Mouse (Mus musculus) kidney, embryonic 14.5 days (tissue): Measurements from ENCODE around the gene Rnf39. TPM values are rescaled to one million over a fixed set of nuclear protein-coding genes. Genes with fewer than 3 reads are reported as not detected.

ENCODE experiments used
- ATAC-seq: fragments of 200-750 bp; cut with Nextera tagmentation; 2 replicates; pipeline ENCODE4 v1.8.0; 2017; ENCODE audit warnings: moderate number of reproducible peaks, mild to moderate bottlenecking, moderate TSS enrichment, moderate library complexity; ENCODE audit not compliant: low FRiP score, low TSS enrichment
- H3K27ac ChIP-seq: fragments of 300-500 bp; sonication (generic); 2 replicates; pipeline ENCODE4 v1.5.1; 2014; ENCODE audit warnings: low read depth, mild to moderate bottlenecking, low read length, moderate library complexity, mixed read lengths
- H3K27me3 ChIP-seq: fragments of 300-500 bp; sonication (generic); 2 replicates; pipeline ENCODE4 v1.6.1; 2014; ENCODE audit warnings: mild to moderate bottlenecking, low read length; ENCODE audit not compliant: control insufficient read depth, insufficient read depth
- H3K36me3 ChIP-seq: fragments of 300-500 bp; sonication (generic); 2 replicates; pipeline ENCODE4 v1.6.1; 2014; ENCODE audit warnings: low read length, mixed read lengths; ENCODE audit not compliant: control insufficient read depth, insufficient read depth
- H3K4me1 ChIP-seq: fragments of 300-500 bp; sonication (generic); 2 replicates; pipeline ENCODE4 v1.6.1; 2014; ENCODE audit warnings: low read length, mixed read lengths; ENCODE audit not compliant: control insufficient read depth, insufficient read depth
- H3K4me2 ChIP-seq: fragments of 300-500 bp; sonication (generic); replicated peaks from 2 replicates; pipeline ENCODE4 v1.6.1; 2014; ENCODE audit warnings: low read depth, mild to moderate bottlenecking, low read length
- H3K4me3 ChIP-seq: fragments of 300-500 bp; sonication (generic); 2 replicates; pipeline ENCODE4 v1.5.1; 2014; ENCODE audit warnings: mild to moderate bottlenecking, low read length
- H3K9ac ChIP-seq: fragments of 300-500 bp; sonication (generic); 2 replicates; pipeline ENCODE4 v1.6.1; 2014; ENCODE audit warnings: low read depth, mild to moderate bottlenecking, low read length, moderate library complexity
- H3K9me3 ChIP-seq: fragments of 300-500 bp; sonication (generic); 2 replicates; pipeline ENCODE4 v1.6.1; 2016; ENCODE audit warnings: low read length; ENCODE audit not compliant: control insufficient read depth
- WGBS: fragments of 180-500 bp; shearing (Covaris S2); extraction: QIAGEN DNeasy Blood & Tissue Kit; methylation state at CpG from one replicate; pipeline ENCODE4 v1.1.7; 2014; 5-methylcytosine and 5-hydroxymethylcytosine counted together
- polyA plus RNA-seq: library from polyadenylated mRNA; unstranded; fragments of >200 nt; fragmentation: Nextera tagmentation; extraction: Ambion mirVana; gene quantifications from 2 replicates; pipeline ENCODE4 v1.2.1, GENCODE M21; 2014

Gene Rnf39
- 0.22 and 0.37 TPM in 2 replicates for polyA plus RNA-seq

GRCm38 (mm10) chr17:36942791-36943471 is at the start of gene Rnf39:
Rnf39 (plus strand) TSS chr17:36942918.
- H3K36me3 ChIP-seq: no peaks in the 10 kb centered on the region
- H3K27me3 ChIP-seq: peaks cover 55% of the 10 kb centered on the region
- H3K9ac ChIP-seq: peak within 1 kb of the TSS; percentile 42; the same call in 1 of the 2 replicates
- peaks cover 5% of the 10 kb centered on the region for H3K4me1 ChIP-seq
- ATAC-seq: peak; percentile 24; the same call in 1 of the 2 replicates
- H3K4me2 ChIP-seq: peak within 1 kb of the TSS; percentile 58
- no peak within 1 kb of the TSS for H3K27ac ChIP-seq
- under 1% methylated on average over 48 of the region's 59 CpGs for WGBS
- H3K4me3 ChIP-seq: peak within 1 kb of the TSS; percentile 37
- H3K9me3 ChIP-seq: no peaks in the 10 kb centered on the region

GRCm38 (mm10) chr17:36893387-36893786 is 49.3 kb upstream of the Rnf39 start:
- Histone ChIP-seq H3K9ac (no peak overlapping the region), H3K36me3 (no peaks in the 10 kb centered on the region), H3K9me3 (no peaks in the 10 kb centered on the region), H3K4me2 (no peak overlapping the region), H3K27ac (no peak overlapping the region), H3K4me3 (no peak overlapping the region), H3K27me3 (no peaks in the 10 kb centered on the region), H3K4me1 (no peaks in the 10 kb centered on the region)
- ATAC-seq: no peak
- WGBS: 82% methylated on average over 5 of the region's 5 CpGs

GRCm38 (mm10) chr17:36896583-36896982 is 46.1 kb upstream of the Rnf39 start:
- no peak overlapping the region for H3K27ac ChIP-seq
- no peak overlapping the region for H3K4me2 ChIP-seq
- H3K9me3 ChIP-seq: no peaks in the 10 kb centered on the region
- WGBS: 88% methylated on average over 1 of the region's 1 CpGs
- H3K4me3 ChIP-seq: no peak overlapping the region
- ATAC-seq: no peak
- H3K36me3 ChIP-seq: no peaks in the 10 kb centered on the region
- no peaks in the 10 kb centered on the region for H3K4me1 ChIP-seq
- no peak overlapping the region for H3K9ac ChIP-seq
- H3K27me3 ChIP-seq: no peaks in the 10 kb centered on the region

- ATAC-seq: no peak
- H3K27ac ChIP-seq: no peak overlapping the region
Observed at GRCm38 (mm10) chr17:36897065-36897464, 45.7 kb upstream of the Rnf39 start.

GRCm38 (mm10) chr17:36897552-36898205 is 45.0 kb upstream of the Rnf39 start, which contains the start of gene Trim31:
Trim31 (plus strand) TSS chr17:36898118.
- no peaks in the 10 kb centered on the region for H3K4me1 ChIP-seq
- no peaks in the 10 kb centered on the region for H3K9me3 ChIP-seq
- no peak within 1 kb of the TSS for H3K4me3 ChIP-seq
- 63% methylated on average over 6 of the region's 6 CpGs for WGBS
- H3K27me3 ChIP-seq: no peaks in the 10 kb centered on the region
- no peak for ATAC-seq
- H3K36me3 ChIP-seq: no peaks in the 10 kb centered on the region
- no peak within 1 kb of the TSS for H3K4me2 ChIP-seq
- no peak within 1 kb of the TSS for H3K9ac ChIP-seq
- no peak within 1 kb of the TSS for H3K27ac ChIP-seq

More at GRCm38 (mm10) chr17:36897065-36897464, 45.7 kb upstream of the Rnf39 start:
- Histone ChIP-seq H3K4me1 (no peaks in the 10 kb centered on the region), H3K9ac (no peak overlapping the region), H3K27me3 (no peaks in the 10 kb centered on the region), H3K36me3 (no peaks in the 10 kb centered on the region), H3K4me3 (no peak overlapping the region), H3K9me3 (no peaks in the 10 kb centered on the region), H3K4me2 (no peak overlapping the region)

- Histone ChIP-seq H3K4me3 (no peak overlapping the region), H3K4me2 (no peak overlapping the region), H3K36me3 (no peaks in the 10 kb centered on the region), H3K27me3 (no peaks in the 10 kb centered on the region), H3K4me1 (no peaks in the 10 kb centered on the region), H3K9me3 (no peaks in the 10 kb centered on the region), H3K27ac (no peak overlapping the region), H3K9ac (no peak overlapping the region)
- WGBS: 88% methylated on average over 4 of the region's 4 CpGs
- ATAC-seq: no peak
Observed at GRCm38 (mm10) chr17:36899376-36899775, 43.3 kb upstream of the Rnf39 start.

GRCm38 (mm10) chr17:36900001-36900400 is 42.7 kb upstream of the Rnf39 start:
- WGBS: 87% methylated on average over 5 of the region's 5 CpGs
- no peaks in the 10 kb centered on the region for H3K36me3 ChIP-seq
- H3K4me3 ChIP-seq: no peak overlapping the region
- H3K9me3 ChIP-seq: no peaks in the 10 kb centered on the region
- no peaks in the 10 kb centered on the region for H3K27me3 ChIP-seq
- no peak overlapping the region for H3K9ac ChIP-seq
- no peak for ATAC-seq
- H3K4me1 ChIP-seq: no peaks in the 10 kb centered on the region
- H3K27ac ChIP-seq: no peak overlapping the region
- no peak overlapping the region for H3K4me2 ChIP-seq

GRCm38 (mm10) chr17:36900691-36901090 is 42.0 kb upstream of the Rnf39 start:
- WGBS: 42% methylated on average over 1 of the region's 1 CpGs

GRCm38 (mm10) chr17:36903651-36904050 is 39.1 kb upstream of the Rnf39 start:
- H3K4me1 ChIP-seq: no peaks in the 10 kb centered on the region
- no peak overlapping the region for H3K9ac ChIP-seq
- H3K9me3 ChIP-seq: no peaks in the 10 kb centered on the region
- H3K27ac ChIP-seq: no peak overlapping the region
- H3K4me2 ChIP-seq: no peak overlapping the region
- no peaks in the 10 kb centered on the region for H3K27me3 ChIP-seq
- no peak overlapping the region for H3K4me3 ChIP-seq
- WGBS: 81% methylated on average over 3 of the region's 3 CpGs
- ATAC-seq: no peak
- H3K36me3 ChIP-seq: no peaks in the 10 kb centered on the region

More at GRCm38 (mm10) chr17:36900691-36901090, 42.0 kb upstream of the Rnf39 start:
- no peak overlapping the region for H3K27ac ChIP-seq
- no peak overlapping the region for H3K4me2 ChIP-seq
- H3K9me3 ChIP-seq: no peaks in the 10 kb centered on the region
- ATAC-seq: no peak
- H3K4me3 ChIP-seq: no peak overlapping the region
- no peak overlapping the region for H3K9ac ChIP-seq
- no peaks in the 10 kb centered on the region for H3K4me1 ChIP-seq
- H3K27me3 ChIP-seq: no peaks in the 10 kb centered on the region
- H3K36me3 ChIP-seq: no peaks in the 10 kb centered on the region
